Mouse (Mus musculus) CD4-positive, CD25-positive, alpha-beta regulatory T cell, adult 4 months (primary cell): ENCODE results near the gene Mrps18a. TPM values are rescaled to one million over a fixed set of nuclear protein-coding genes. Genes with fewer than 3 reads are reported as not detected.

Experiments used
- ATAC-seq: one replicate; pipeline ENCODE4 v1.8.0; 2017
- polyA plus RNA-seq, 2 experiments: library from polyadenylated mRNA; unstranded; fragments of 100-300 nt; shearing (Covaris generic); gene quantifications; one replicate each; pipeline ENCODE4 v1.2.1; 2017

Gene Mrps18a
- polyA plus RNA-seq, 2 experiments from 2014 or later = 112 to 139 TPM

GRCm38 (mm10) chr17:46152847-46153782, 42.3 kb downstream of the Mrps18a start, which contains the start of gene Mad2l1bp:
TSS of gene Mad2l1bp (minus strand) at chr17:46153553.
- peak; percentile 98 for ATAC-seq

- no peak for ATAC-seq
These were observed 43.5 kb downstream of the Mrps18a start for GRCm38 (mm10) chr17:46154336-46154735.

DNA sequence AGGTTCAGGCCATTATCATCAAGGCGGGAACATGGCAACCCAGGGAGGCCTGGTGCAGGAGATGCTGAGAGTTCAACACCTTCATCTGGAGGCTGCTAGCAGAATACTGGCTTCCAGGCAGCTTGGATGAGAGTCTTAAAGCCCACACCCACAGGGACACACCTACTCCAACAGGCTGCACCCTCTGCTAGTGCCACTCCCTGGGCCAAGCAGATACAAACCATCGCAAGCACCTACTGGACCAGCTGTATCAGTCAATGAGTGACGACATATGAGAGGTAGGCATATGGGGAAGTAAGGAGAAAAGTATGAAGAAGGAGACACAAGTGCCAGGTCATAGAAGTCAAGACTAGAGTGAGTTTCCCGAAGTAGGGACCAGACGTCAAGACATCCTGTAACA, 45.9 kb downstream of the Mrps18a start:
- no peak for ATAC-seq

- no peak for ATAC-seq
These were observed 46.3 kb downstream of the Mrps18a start for GRCm38 (mm10) chr17:46157131-46157530.

- no peak for ATAC-seq
These were observed 48.5 kb downstream of the Mrps18a start for GRCm38 (mm10) chr17:46159236-46159635.

GRCm38 (mm10) chr17:46160090-46160662, 49.4 kb downstream of the Mrps18a start:
- ATAC-seq = peak; percentile 55

GRCm38 (mm10) chr17:46160686-46161085, 49.9 kb downstream of the Mrps18a start, which contains the start of gene Gtpbp2:
TSS of gene Gtpbp2 (plus strand) at chr17:46161032.
- ATAC-seq = peak; percentile 88

- ATAC-seq = no peak
These were observed 50.4 kb downstream of the Mrps18a start for GRCm38 (mm10) chr17:46161179-46161578.

- no peak for ATAC-seq
These were observed 50.9 kb downstream of the Mrps18a start for GRCm38 (mm10) chr17:46161710-46162109.

- no peak for ATAC-seq
These were observed 51.8 kb downstream of the Mrps18a start for GRCm38 (mm10) chr17:46162551-46162950.

GRCm38 (mm10) chr17:46162951-46163421, 52.2 kb downstream of the Mrps18a start:
- ATAC-seq = peak; percentile 57

DNA sequence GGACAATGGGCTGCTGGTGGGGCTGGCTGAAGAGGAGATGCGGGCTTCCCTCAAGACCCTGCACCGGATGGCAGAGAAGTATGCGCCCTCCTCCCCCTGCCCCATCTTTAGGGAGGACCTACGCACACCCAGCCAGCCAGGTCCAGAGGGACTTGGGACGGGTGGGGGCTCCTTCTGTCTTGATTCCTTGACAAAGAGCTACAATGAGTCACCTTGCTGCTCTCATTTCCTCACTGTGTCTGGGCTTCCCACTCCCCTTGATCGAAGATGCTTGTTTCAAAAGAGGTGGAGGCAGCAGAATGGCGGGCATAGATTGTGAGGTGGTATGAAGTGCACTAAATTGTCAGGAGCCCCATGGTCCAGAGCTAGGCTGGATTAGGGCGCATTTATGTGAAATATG, 53.5 kb downstream of the Mrps18a start:
- ATAC-seq = no peak

- ATAC-seq = no peak
These were observed 54.0 kb downstream of the Mrps18a start for GRCm38 (mm10) chr17:46164791-46165190.

DNA sequence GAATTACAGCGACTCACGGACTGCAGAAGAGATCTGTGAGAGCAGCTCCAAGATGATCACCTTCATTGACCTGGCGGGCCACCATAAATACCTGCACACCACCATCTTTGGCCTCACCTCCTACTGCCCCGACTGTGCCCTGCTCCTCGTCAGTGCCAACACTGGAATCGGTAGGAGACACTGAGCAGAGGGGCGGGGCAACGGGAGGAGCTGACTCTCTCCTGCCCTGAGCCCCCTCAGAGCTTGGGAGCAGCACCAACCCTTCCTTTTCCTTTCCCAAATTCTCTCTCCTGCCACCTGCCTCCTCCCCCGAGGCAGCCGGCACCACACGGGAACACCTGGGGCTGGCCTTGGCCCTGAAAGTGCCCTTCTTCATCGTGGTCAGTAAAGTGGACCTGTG, 54.7 kb downstream of the Mrps18a start:
- ATAC-seq = no peak

DNA sequence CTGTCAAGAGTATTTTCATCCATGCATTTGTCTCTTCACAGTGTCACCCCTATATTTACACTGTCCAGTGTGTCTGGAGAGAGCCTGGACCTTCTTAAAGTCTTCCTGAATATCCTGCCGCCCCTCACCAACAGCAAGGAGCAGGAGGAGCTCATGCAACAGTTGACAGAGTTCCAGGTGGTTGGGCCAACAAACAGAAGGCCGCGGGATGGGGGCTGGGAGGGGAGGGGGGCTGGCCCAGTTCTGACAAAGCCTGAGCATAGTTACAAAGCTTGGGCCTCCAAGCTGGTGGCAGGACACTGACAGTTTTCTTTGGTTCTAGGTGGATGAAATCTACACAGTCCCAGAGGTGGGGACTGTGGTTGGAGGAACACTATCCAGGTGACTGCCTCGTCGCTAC, 55.5 kb downstream of the Mrps18a start:
- no peak for ATAC-seq

- ATAC-seq = no peak
These were observed 56.2 kb downstream of the Mrps18a start for GRCm38 (mm10) chr17:46167014-46167413.

DNA sequence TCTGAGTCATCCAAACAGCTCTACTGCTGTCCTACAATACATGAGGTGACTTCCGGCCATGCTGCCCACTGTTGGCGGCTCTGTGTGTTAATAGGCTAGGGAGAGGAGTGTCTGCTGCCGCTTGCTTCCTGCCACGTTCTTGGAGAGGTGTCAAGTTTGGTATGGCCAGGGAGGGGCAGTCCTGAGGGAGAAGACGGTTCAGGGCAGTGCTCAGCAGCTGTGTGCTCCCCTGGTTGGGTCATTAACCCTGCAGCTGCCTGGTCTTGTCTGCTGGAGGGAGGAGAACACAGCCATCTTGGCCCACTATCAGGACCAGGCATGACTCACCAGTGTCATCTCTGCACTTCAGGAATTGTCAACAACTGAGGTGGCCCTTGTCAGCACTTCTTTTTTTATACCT, 57.5 kb downstream of the Mrps18a start:
- no peak for ATAC-seq

DNA sequence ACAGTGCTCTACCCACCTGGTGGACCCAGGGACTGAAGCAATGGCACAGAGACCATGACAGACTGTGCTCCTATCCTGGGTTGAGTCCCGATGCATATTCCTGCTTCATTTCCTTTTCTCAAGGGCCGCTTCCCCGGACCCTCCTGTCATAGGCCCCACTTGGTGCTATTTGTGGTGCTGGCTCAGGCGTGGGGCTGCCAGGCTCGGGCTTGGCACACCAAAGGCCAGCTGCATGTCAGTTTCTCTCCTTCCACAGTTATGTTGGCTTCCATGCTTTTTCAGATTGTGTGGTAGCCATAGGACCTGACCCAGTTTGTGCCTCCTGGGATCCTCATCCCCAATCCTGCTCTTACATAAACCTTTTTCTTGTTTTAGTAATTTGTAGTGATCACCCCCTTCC, 58.0 kb downstream of the Mrps18a start:
- ATAC-seq = no peak

- ATAC-seq = peak; percentile 67
These were observed 59.8 kb downstream of the Mrps18a start for GRCm38 (mm10) chr17:46170538-46170937.
